Mouse (Mus musculus): ENCODE data around the gene Spin2f. TPM values are rescaled to one million over a fixed set of nuclear protein-coding genes. Genes with fewer than 3 reads are reported as not detected.
"Not testable (repeated sequence)": the region's sequence is repeated elsewhere in the genome, so short reads cannot be mapped to it uniquely, and the experiment has no call there.

The Spin2f gene
- polyA plus RNA-seq (2015; fragmentation: Nextera tagmentation; extraction: Ambion mirVana), result not detected in 2 replicates

DNA sequence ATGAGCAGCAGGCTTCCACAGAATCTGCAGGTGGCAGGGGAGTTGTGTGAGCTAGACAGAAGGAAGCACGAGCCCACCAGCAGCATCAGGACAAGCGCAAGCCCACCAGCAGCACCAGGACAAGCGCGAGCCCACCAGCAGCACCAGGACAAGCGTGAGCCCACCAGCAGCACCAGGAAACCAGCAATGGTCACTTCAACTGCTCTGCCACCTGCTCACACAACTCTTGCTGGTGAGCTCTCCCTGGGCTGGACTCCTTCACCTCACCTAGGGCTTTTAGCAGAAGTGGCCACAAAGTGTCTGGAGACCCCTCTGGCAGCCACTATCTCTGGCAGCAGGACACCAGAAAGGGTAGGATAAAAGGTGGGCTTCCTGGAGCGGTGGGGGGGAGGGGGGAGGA, at the start of gene Spin2f:
Spin2f (plus strand) TSS at position 301 of the 400 bp plus-strand sequence.
- not testable (repeated sequence) for H3K9ac ChIP-seq (replicated peaks); H3K36me3 ChIP-seq; H3K27me3 ChIP-seq (replicated peaks); H3K4me3 ChIP-seq (replicated peaks); H3K4me2 ChIP-seq; H3K27ac ChIP-seq (replicated peaks); H3K9me3 ChIP-seq (replicated peaks); H3K4me1 ChIP-seq; ATAC-seq (ENCODE audit: low FRiP score)
- WGBS, result 53% methylated on average over 1 of the region's 6 CpGs

DNA sequence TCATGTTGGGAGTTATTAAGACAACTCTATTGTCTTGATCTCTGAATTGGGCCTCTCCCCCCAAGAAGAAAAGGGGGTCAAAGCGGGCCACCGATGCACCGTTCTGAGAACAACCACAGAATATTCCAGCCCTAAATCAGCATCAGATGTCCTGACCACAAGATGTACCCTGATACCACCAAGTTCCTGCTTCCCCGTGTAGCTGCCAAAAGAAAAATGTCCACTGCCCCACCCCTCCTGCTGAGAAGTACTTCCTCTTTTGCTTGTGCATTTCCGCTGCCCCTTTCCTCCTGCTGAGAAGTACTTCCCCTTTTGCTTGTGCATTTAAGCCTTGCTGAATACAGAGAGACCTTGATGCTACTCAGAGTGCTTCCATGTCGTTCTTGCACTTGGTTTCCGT, 41.6 kb upstream of the Spin2f start:
- H3K27me3 ChIP-seq (replicated peaks); H3K9ac ChIP-seq (replicated peaks); H3K4me2 ChIP-seq; ATAC-seq (ENCODE audit: low FRiP score); H3K4me1 ChIP-seq; H3K36me3 ChIP-seq; H3K4me3 ChIP-seq (replicated peaks); H3K27ac ChIP-seq (replicated peaks): not testable (repeated sequence)
- H3K9me3 ChIP-seq (replicated peaks), result peaks cover 21% of the 10 kb centered on the region; the same call in 1 of the 2 replicates
- WGBS, result 94% methylated on average over 7 of the region's 7 CpGs

DNA sequence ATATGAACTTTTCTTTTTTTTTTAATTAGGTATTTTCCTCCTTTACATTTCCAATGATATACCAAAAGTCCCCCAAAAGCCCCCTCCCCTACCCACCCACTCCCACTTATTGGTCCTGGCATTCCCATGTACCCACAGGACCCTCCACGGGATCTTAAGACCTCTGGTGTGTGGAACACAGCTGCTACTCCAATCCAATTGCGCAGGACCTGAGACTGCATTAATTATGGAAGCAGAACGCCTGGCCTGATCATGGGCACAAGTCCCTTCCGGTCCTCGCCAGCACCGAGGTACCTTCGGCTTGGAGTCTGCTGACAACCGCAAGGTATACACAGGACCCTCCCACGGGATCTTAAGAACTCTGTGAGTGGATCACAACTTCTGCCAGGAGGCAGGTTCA, 30.2 kb upstream of the Spin2f start:
- not testable (repeated sequence) for ATAC-seq (ENCODE audit: low FRiP score); H3K4me2 ChIP-seq; H3K27ac ChIP-seq (replicated peaks); H3K27me3 ChIP-seq (replicated peaks); H3K9ac ChIP-seq (replicated peaks); H3K36me3 ChIP-seq; H3K4me1 ChIP-seq; H3K4me3 ChIP-seq (replicated peaks)
- H3K9me3 ChIP-seq (replicated peaks), result peaks cover 42% of the 10 kb centered on the region
- WGBS, result 86% methylated on average over 9 of the region's 9 CpGs

DNA sequence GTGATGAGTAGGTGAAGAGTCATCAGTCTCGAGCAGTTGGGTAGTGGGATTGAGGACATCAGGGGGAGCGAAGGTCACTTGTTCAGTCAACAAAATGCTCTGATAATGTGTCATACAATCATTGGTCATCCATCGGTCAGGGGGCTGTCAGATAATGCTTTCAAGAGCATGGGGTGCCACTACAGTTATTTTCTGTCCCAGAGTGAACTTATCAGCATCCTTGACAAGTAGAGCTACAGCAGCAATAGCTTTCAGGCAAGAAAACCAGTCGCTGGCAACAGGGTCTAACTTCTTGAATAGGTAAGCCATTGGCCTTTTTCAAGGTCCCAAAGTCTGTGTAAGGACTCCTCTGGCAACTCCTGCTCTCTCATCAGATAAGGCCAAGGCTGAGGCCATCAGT, 18.6 kb upstream of the Spin2f start:
- not testable (repeated sequence) for H3K36me3 ChIP-seq; H3K4me2 ChIP-seq; H3K27ac ChIP-seq (replicated peaks); H3K4me1 ChIP-seq; H3K27me3 ChIP-seq (replicated peaks); ATAC-seq (ENCODE audit: low FRiP score); H3K9ac ChIP-seq (replicated peaks); H3K4me3 ChIP-seq (replicated peaks)
- 68% methylated on average over 4 of the region's 4 CpGs for WGBS
- peaks cover 27% of the 10 kb centered on the region for H3K9me3 ChIP-seq (replicated peaks)

DNA sequence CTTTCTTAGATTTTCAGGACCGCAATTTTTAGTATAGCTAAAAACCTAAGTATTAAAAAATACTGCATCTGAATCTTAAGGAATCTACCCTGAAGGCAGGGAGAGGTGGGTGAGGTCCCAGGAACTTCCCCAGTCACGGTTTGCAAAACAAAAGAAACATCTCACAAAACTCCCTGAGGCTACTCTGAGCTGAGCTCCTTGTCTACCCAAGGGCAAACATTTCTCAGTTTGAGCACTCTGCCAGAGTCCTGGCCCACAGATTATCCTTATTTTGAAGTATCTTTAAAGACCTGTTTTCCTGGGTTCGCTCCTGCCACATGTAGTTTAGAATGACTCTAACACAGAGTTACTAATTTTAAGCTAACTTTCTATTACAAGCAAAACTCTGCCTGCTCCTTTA, 11.9 kb upstream of the Spin2f start:
- 80% methylated on average over 3 of the region's 3 CpGs for WGBS
- not testable (repeated sequence) for H3K4me2 ChIP-seq; H3K4me3 ChIP-seq (replicated peaks); H3K36me3 ChIP-seq; H3K27ac ChIP-seq (replicated peaks); ATAC-seq (ENCODE audit: low FRiP score); H3K9ac ChIP-seq (replicated peaks); H3K4me1 ChIP-seq; H3K27me3 ChIP-seq (replicated peaks)
- peaks cover 11% of the 10 kb centered on the region; the same call in 1 of the 2 replicates for H3K9me3 ChIP-seq (replicated peaks)

Other genes with a start within 250 kb of the Spin2f start
- not detected in 2 replicates for gene Btbd35f29, start 136.2 kb upstream of the Spin2f start, polyA plus RNA-seq (2015; fragmentation: Nextera tagmentation; extraction: Ambion mirVana)
- not detected in 2 replicates for gene Btbd35f26, start 82.6 kb downstream of the Spin2f start, polyA plus RNA-seq (2015; fragmentation: Nextera tagmentation; extraction: Ambion mirVana)
- not detected in 2 replicates for gene Btbd35f19, start 130.0 kb downstream of the Spin2f start, polyA plus RNA-seq (2015; fragmentation: Nextera tagmentation; extraction: Ambion mirVana)